Mouse (Mus musculus) bone marrow, adult 2 months (tissue): ENCODE data around the gene Fbf1.

Experiments
- CTCF ChIP-seq: fragments of 200-500 bp; IDR thresholded peaks from 2 replicates; pipeline ENCODE4 v1.5.1; 2011; ENCODE audit warnings: low read length, control low read depth; ENCODE audit not compliant: control insufficient read depth, insufficient read depth
- POLR2A ChIP-seq: fragments of 200-500 bp; IDR thresholded peaks from 2 replicates; pipeline ENCODE4 v1.6.1; 2011; ENCODE audit warnings: low read depth, mild to moderate bottlenecking, control low read depth, low read length, borderline replicate concordance; ENCODE audit not compliant: control insufficient read depth

GRCm38 (mm10) chr11:116093771-116094565 lies 74.0 kb downstream of the Fbf1 start:
- TF ChIP-seq POLR2A (no peak), CTCF (no peak)
